Mouse (Mus musculus): ENCODE measurements around the gene Gm42878.

GRCm38 (mm10) chr5:121585005-121585404 lies 39.7 kb upstream of the Gm42878 start:
- TF ChIP-seq CTCF (IDR thresholded peaks at IDR 0.05; ENCODE audit: low read depth, low read length) (no peak), POLR2A (IDR thresholded peaks at IDR 0.05; ENCODE audit: insufficient read depth, low read length) (no peak), EP300 (IDR thresholded peaks at IDR 0.05; ENCODE audit: insufficient read depth, low read depth, low read length) (no peak)
